15 mouse cellular contexts compared by ENCODE assay signal in the genomic region with DNA sequence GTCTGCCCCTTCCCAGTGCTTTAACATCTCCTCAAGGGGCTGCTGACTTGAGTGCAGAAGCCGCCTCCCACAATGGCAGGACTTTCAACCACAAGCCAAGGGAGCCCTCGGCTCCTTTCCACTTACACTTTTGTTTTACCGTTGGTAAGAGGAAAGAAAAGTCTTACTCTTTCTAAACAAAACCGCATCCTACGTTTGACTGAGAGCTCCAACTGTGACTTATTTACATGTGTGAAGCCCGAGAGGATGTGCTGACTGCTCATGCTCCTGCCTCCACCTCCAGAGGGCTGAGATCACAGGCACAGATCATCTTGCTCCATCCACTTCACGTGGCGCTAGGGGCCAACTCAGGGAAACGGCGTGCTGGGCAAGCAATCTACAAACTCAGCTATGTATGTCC. TPM values are rescaled to one million over a fixed set of nuclear protein-coding genes. Genes with fewer than 3 reads are reported as not detected.
DNase-seq lines count a peak whose midpoint lies in the region; ATAC-seq and TF ChIP-seq lines count a peak whose summit lies in the region.
"Had no signal": no experiment of that assay in that cellular context is flagged by ENCODE, and none has a peak within 500 bp of the region (broad histone marks: within the 10 kb centered on the region; RNA-seq: fewer than 3 reads in every experiment).

No protein-coding gene starts in this region.

- peak; percentile 77 for TF ChIP-seq EP300 in ES-Bruce4 (IDR thresholded peaks at IDR 0.05; ENCODE audit: insufficient read depth, low read depth, low read length)

- no peak for ATAC-seq in liver, embryonic 13.5 days (ENCODE audit: low read depth)
- no peak for ATAC-seq in liver, embryonic 11.5 days (replicated peaks; ENCODE audit: low FRiP score)
- peak; percentile 72 for ATAC-seq in common myeloid progenitor, adult 5-6 weeks (replicated peaks; ENCODE audit: low read depth, poor library complexity, severe bottlenecking)
- ATAC-seq: forebrain, postnatal 0 days; midbrain, embryonic 15.5 days had no signal

- H3K9me3 ChIP-seq in liver, embryonic 13.5 days (replicated peaks), result no peaks in the 10 kb centered on the region
- H3K9me3 ChIP-seq in liver, embryonic 11.5 days (ENCODE audit: control insufficient read depth, low read length), result no peaks in the 10 kb centered on the region
- H3K9me3 ChIP-seq in ES-Bruce4 (replicated peaks; ENCODE audit: control insufficient read depth, insufficient read depth, low read length, poor library complexity, severe bottlenecking), result no peaks in the 10 kb centered on the region
- H3K9me3 ChIP-seq: lung, embryonic 15.5 days; midbrain, embryonic 15.5 days had no signal

- 69% methylated on average over 10 of the region's 10 CpGs for WGBS in liver, embryonic 13.5 days (ENCODE audit: insufficient replicate concordance)
- 60% methylated on average over 10 of the region's 10 CpGs for WGBS in liver, embryonic 11.5 days
- WGBS in small intestine, adult 2 months, result 36% methylated on average over 10 of the region's 10 CpGs

- no peak overlapping the region for H3K9ac ChIP-seq in liver, embryonic 13.5 days
- H3K9ac ChIP-seq in liver, embryonic 11.5 days (ENCODE audit: low read depth, low read length), result no peak overlapping the region
- no peak overlapping the region for H3K9ac ChIP-seq in ES-Bruce4 (ENCODE audit: low read depth, poor library complexity, severe bottlenecking)
- H3K9ac ChIP-seq: forebrain, postnatal 0 days; lung, embryonic 15.5 days; midbrain, embryonic 15.5 days had no signal

- H3K36me3 ChIP-seq in liver, embryonic 13.5 days, result peaks cover 53% of the 10 kb centered on the region
- peaks cover 5% of the 10 kb centered on the region; the same call in 1 of the 2 replicates for H3K36me3 ChIP-seq in liver, embryonic 11.5 days (ENCODE audit: control insufficient read depth, insufficient read depth, low read length)
- H3K36me3 ChIP-seq in ES-Bruce4 (ENCODE audit: control insufficient read depth, insufficient read depth, low read length, poor library complexity, severe bottlenecking), result peaks cover under 1% of the 10 kb centered on the region
- H3K36me3 ChIP-seq in small intestine, adult 2 months (ENCODE audit: control insufficient read depth, insufficient read depth, low read length), result peaks cover 23% of the 10 kb centered on the region
- H3K36me3 ChIP-seq: midbrain, embryonic 15.5 days had no signal

- H3K4me3 ChIP-seq in liver, embryonic 13.5 days (replicated peaks), result no peak overlapping the region
- no peak overlapping the region for H3K4me3 ChIP-seq in liver, embryonic 11.5 days (ENCODE audit: low read depth, low read length)
- H3K4me3 ChIP-seq in ES-Bruce4 (ENCODE audit: low read depth, low read length), result no peak overlapping the region
- H3K4me3 ChIP-seq in small intestine, adult 2 months (ENCODE audit: low read depth, low read length), result no peak overlapping the region
- H3K4me3 ChIP-seq: lung, embryonic 15.5 days; midbrain, embryonic 15.5 days had no signal

- H3K27me3 ChIP-seq in liver, embryonic 13.5 days, result no peaks in the 10 kb centered on the region
- H3K27me3 ChIP-seq in liver, embryonic 11.5 days (replicated peaks; ENCODE audit: control insufficient read depth, insufficient read depth, low read length), result no peaks in the 10 kb centered on the region
- no peaks in the 10 kb centered on the region for H3K27me3 ChIP-seq in ES-Bruce4 (ENCODE audit: control insufficient read depth, insufficient read depth, low read length, poor library complexity, severe bottlenecking)
- H3K27me3 ChIP-seq in small intestine, adult 2 months (ENCODE audit: control insufficient read depth, insufficient read depth, low read length), result no peaks in the 10 kb centered on the region
- H3K27me3 ChIP-seq: lung, embryonic 15.5 days; midbrain, embryonic 15.5 days had no signal

- no peak for TF ChIP-seq CTCF in ES-Bruce4 (IDR thresholded peaks at IDR 0.05; ENCODE audit: low read depth, low read length)
- TF ChIP-seq CTCF in small intestine, adult 2 months (IDR thresholded peaks at IDR 0.05; ENCODE audit: extremely low read depth, insufficient read length, insufficient replicate concordance, low read depth, low read length), result no peak

- intact Hi-C loops in heart, postnatal 36 days (cut with DNase I), result loop anchor here (5.0 kb wide), 1 partner anchor 874 kb away; no protein-coding TSS in a partner anchor

- no peak overlapping the region for H3K4me2 ChIP-seq in liver, embryonic 13.5 days
- H3K4me2 ChIP-seq in liver, embryonic 11.5 days, result no peak overlapping the region
- H3K4me2 ChIP-seq: heart, embryonic 11.5 days; lung, embryonic 15.5 days; midbrain, embryonic 15.5 days had no signal

- no peaks in the 10 kb centered on the region for H3K4me1 ChIP-seq in liver, embryonic 13.5 days (replicated peaks)
- H3K4me1 ChIP-seq in liver, embryonic 11.5 days (replicated peaks; ENCODE audit: control insufficient read depth, insufficient read depth, low read length), result no peaks in the 10 kb centered on the region
- peaks cover 5% of the 10 kb centered on the region for H3K4me1 ChIP-seq in ES-Bruce4 (ENCODE audit: control insufficient read depth, insufficient read depth, low read length)
- peaks cover 8% of the 10 kb centered on the region for H3K4me1 ChIP-seq in small intestine, adult 2 months (ENCODE audit: control insufficient read depth, insufficient read depth, insufficient read length, low read length)
- H3K4me1 ChIP-seq: lung, embryonic 15.5 days; midbrain, embryonic 15.5 days had no signal

- peak overlapping the region; percentile 6; the same call in 1 of the 2 replicates for H3K27ac ChIP-seq in liver, embryonic 13.5 days
- no peak overlapping the region for H3K27ac ChIP-seq in liver, embryonic 11.5 days (ENCODE audit: low read depth, low read length)
- H3K27ac ChIP-seq in ES-Bruce4 (ENCODE audit: insufficient read depth, low read length), result peak overlapping the region; percentile 67
- peak overlapping the region; percentile 75 for H3K27ac ChIP-seq in small intestine, adult 2 months (ENCODE audit: insufficient read depth, low read depth, low read length)
- H3K27ac ChIP-seq: kidney, postnatal 0 days; lung, embryonic 15.5 days; midbrain, embryonic 15.5 days had no signal

- no peak for DNase-seq in liver, embryonic 13.5 days
- no peak for DNase-seq in liver, embryonic 11.5 days (ENCODE audit: low spot score)
- no peak for DNase-seq in heart, postnatal 36 days
- no peak for DNase-seq in cerebellum, postnatal 4 days (ENCODE audit: low spot score in 2 of 2)
- DNase-seq: cerebellum, adult 9-10 months; forebrain, postnatal 0 days; gastrocnemius, postnatal 10 days; right cerebral cortex, postnatal 14 days had no signal

- no peak for TF ChIP-seq POLR2A in ES-Bruce4 (IDR thresholded peaks at IDR 0.05; ENCODE audit: insufficient read depth, low read length)
- no peak for TF ChIP-seq POLR2A in small intestine, adult 2 months (IDR thresholded peaks at IDR 0.05; ENCODE audit: low read depth, low read length)

RNA-seq across cellular contexts. Expression of a gene that starts 32.2 kb away (rescaled TPM):
- polyA plus RNA-seq in liver, embryonic 13.5 days (2015; fragmentation: Nextera tagmentation; extraction: Ambion mirVana), result 42.1 and 52.3 TPM in 2 replicates
- polyA plus RNA-seq in liver, embryonic 11.5 days (2014; fragmentation: Nextera tagmentation; extraction: Ambion mirVana), result 84.9 and 97.9 TPM in 2 replicates
- polyA plus RNA-seq in ES-Bruce4 (2011; ENCODE audit: insufficient read depth, insufficient read length, low read depth, missing spikeins), result 71.6 and 78.8 TPM in 2 replicates
- 83.9 and 86.6 TPM in 2 replicates for total RNA-seq in common myeloid progenitor, adult 5-6 weeks (2017)
- 2.7 and 4.7 TPM in 2 replicates for polyA plus RNA-seq in small intestine, adult 2 months (2012; rRNA removed)
- total RNA-seq in heart, postnatal 36 days (2021), result 100 to 1,000 TPM; 143 to 150 TPM
